Mouse (Mus musculus): ENCODE measurements around the gene Tmem9. TPM values are rescaled to one million over a fixed set of nuclear protein-coding genes. Genes with fewer than 3 reads are reported as not detected.

Tmem9 gene
- 102 TPM for polyA plus RNA-seq (2015; fragmentation: Illumina TruSeq; extraction: RNeasy Lipid Tissue Mini Kit (QIAGEN cat#74804); ENCODE audit: low read depth, low replicate concordance)

GRCm38 (mm10) chr1:136007211-136008158 lies at the start of gene Tmem9:
Tmem9 (plus strand) TSS chr1:136008150.

GRCm38 (mm10) chr1:136006292-136006748 lies 1.6 kb upstream of the Tmem9 start, which contains the start of gene Igfn1:
Igfn1 (minus strand) TSS chr1:136006342.

GRCm38 (mm10) chr1:136050312-136051012 lies 42.5 kb downstream of the Tmem9 start, which contains the start of gene Ascl5:
Ascl5 (plus strand) TSS chr1:136050804.

GRCm38 (mm10) chr1:136052547-136052946 lies 44.6 kb downstream of the Tmem9 start, which contains the start of gene Cacna1s:
Cacna1s (plus strand) TSS chr1:136052750.

Other genes starting within 250 kb of the Tmem9 start
- 46.4 TPM for gene Phlda3, start 242.0 kb upstream of the Tmem9 start, polyA plus RNA-seq (2015; fragmentation: Illumina TruSeq; extraction: RNeasy Lipid Tissue Mini Kit (QIAGEN cat#74804); ENCODE audit: low read depth, low replicate concordance)
- 14.4 TPM for gene Tnni1, start 228.7 kb upstream of the Tmem9 start, polyA plus RNA-seq (2015; fragmentation: Illumina TruSeq; extraction: RNeasy Lipid Tissue Mini Kit (QIAGEN cat#74804); ENCODE audit: low read depth, low replicate concordance)
- 1.5 TPM for gene Lad1, start 189.6 kb upstream of the Tmem9 start, polyA plus RNA-seq (2015; fragmentation: Illumina TruSeq; extraction: RNeasy Lipid Tissue Mini Kit (QIAGEN cat#74804); ENCODE audit: low read depth, low replicate concordance)
- gene Tnnt2, start 171.8 kb upstream of the Tmem9 start, polyA plus RNA-seq (2015; fragmentation: Illumina TruSeq; extraction: RNeasy Lipid Tissue Mini Kit (QIAGEN cat#74804); ENCODE audit: low read depth, low replicate concordance): 8.5 TPM
- gene Pkp1, start 88.9 kb upstream of the Tmem9 start, polyA plus RNA-seq (2015; fragmentation: Illumina TruSeq; extraction: RNeasy Lipid Tissue Mini Kit (QIAGEN cat#74804); ENCODE audit: low read depth, low replicate concordance): 0.22 TPM
- 9.1 TPM for gene Igfn1, start 1.8 kb upstream of the Tmem9 start, polyA plus RNA-seq (2015; fragmentation: Illumina TruSeq; extraction: RNeasy Lipid Tissue Mini Kit (QIAGEN cat#74804); ENCODE audit: low read depth, low replicate concordance)
- not detected for gene Ascl5, start 42.7 kb downstream of the Tmem9 start, polyA plus RNA-seq (2015; fragmentation: Illumina TruSeq; extraction: RNeasy Lipid Tissue Mini Kit (QIAGEN cat#74804); ENCODE audit: low read depth, low replicate concordance)
- gene Cacna1s, start 44.6 kb downstream of the Tmem9 start, polyA plus RNA-seq (2015; fragmentation: Illumina TruSeq; extraction: RNeasy Lipid Tissue Mini Kit (QIAGEN cat#74804); ENCODE audit: low read depth, low replicate concordance): 1.8 TPM
- 24.9 TPM for gene Kif21b, start 123.2 kb downstream of the Tmem9 start, polyA plus RNA-seq (2015; fragmentation: Illumina TruSeq; extraction: RNeasy Lipid Tissue Mini Kit (QIAGEN cat#74804); ENCODE audit: low read depth, low replicate concordance)
- 0.31 TPM for gene Mroh3, start 204.7 kb downstream of the Tmem9 start, polyA plus RNA-seq (2015; fragmentation: Illumina TruSeq; extraction: RNeasy Lipid Tissue Mini Kit (QIAGEN cat#74804); ENCODE audit: low read depth, low replicate concordance)
- 1.3 TPM for gene Inava, start 226.1 kb downstream of the Tmem9 start, polyA plus RNA-seq (2015; fragmentation: Illumina TruSeq; extraction: RNeasy Lipid Tissue Mini Kit (QIAGEN cat#74804); ENCODE audit: low read depth, low replicate concordance)

Measured in brain, adult 10 weeks (tissue).